Mouse (Mus musculus) adrenal gland, adult (tissue): ENCODE measurements around the gene Ppat.
A peak's percentile ranks its signal among the peaks of the same experiment; 100 is the strongest.
"Not testable (repeated sequence)": the region's sequence is repeated elsewhere in the genome, so short reads cannot be mapped to it uniquely, and the experiment has no call there.

ENCODE experiments used
- DNase-seq, 2 experiments: peaks; one replicate each; pipeline ENCODE4 v3.0.0; 2022 to 2023; ENCODE audit warnings: low spot score in 1 of 2; ENCODE audit not compliant: inconsistent age in 2 of 2

The Ppat gene

GRCm38 (mm10) chr5:76950343-76951105, 854 bp downstream of the Ppat start:
- DNase-seq = peak in 1 of 2 experiments; percentile 75

DNA sequence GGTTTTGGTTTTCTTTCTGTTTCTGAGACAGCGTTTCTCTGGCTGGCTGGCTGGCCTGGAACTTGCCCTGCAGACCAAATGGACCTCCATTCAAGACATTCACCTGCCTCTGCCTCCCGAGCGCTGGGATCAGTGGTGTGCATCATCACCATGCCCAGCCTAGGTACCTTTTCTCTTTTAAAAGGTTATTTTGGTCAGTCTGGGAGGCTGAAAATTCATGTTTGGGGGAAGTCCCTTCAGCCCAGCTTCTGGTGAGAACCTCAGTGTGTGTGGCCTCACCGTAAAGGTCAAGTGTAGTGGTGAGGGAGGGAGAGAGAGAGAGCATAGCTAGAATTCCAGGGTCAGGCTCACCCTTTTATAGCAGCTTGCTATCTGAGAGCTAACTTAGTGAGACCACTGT, 3.6 kb downstream of the Ppat start:
- no peak for DNase-seq

- DNase-seq = no peak
These were observed 4.2 kb downstream of the Ppat start for GRCm38 (mm10) chr5:76947142-76947541.

- DNase-seq = no peak
These were observed 5.7 kb downstream of the Ppat start for GRCm38 (mm10) chr5:76945678-76946033.

DNA sequence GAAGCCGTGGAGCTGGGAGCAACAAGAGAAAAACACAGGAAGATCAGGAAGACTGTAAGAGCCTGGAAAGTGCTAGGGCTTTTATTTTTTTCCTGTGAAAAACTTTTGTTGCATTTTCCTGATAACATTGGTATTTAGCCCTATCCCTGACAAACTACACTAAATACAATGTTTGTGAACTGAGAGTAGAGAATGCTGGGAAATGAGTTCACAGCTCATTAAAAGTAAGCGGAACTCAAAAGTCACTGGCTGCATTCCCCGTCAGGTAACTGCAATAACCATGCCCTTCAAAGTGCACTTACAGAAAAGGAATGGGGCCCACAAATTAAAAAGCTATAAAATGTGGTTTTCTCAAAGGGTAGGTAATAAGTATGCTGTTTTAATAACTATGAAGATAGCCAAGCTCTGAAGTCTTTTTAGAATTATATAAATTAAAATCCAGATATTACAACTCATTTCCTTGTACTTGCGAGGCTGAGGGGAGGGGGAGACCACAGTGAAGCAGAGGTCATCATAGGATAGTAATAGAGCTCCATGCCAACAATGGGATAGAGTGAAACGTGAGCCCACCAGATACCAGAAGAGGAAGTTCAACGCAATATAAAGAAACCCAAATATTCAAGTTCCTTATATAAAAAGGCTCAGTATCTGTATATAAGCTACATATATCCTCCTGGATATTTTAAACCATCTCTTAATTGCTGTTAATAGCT, 6.3 kb downstream of the Ppat start:
- no peak for DNase-seq

GRCm38 (mm10) chr5:76942505-76942904, 8.9 kb downstream of the Ppat start:
- no peak for DNase-seq

GRCm38 (mm10) chr5:76941975-76942374, 9.4 kb downstream of the Ppat start:
- DNase-seq = no peak

GRCm38 (mm10) chr5:76939717-76940116, 11.7 kb downstream of the Ppat start:
- no peak for DNase-seq

DNA sequence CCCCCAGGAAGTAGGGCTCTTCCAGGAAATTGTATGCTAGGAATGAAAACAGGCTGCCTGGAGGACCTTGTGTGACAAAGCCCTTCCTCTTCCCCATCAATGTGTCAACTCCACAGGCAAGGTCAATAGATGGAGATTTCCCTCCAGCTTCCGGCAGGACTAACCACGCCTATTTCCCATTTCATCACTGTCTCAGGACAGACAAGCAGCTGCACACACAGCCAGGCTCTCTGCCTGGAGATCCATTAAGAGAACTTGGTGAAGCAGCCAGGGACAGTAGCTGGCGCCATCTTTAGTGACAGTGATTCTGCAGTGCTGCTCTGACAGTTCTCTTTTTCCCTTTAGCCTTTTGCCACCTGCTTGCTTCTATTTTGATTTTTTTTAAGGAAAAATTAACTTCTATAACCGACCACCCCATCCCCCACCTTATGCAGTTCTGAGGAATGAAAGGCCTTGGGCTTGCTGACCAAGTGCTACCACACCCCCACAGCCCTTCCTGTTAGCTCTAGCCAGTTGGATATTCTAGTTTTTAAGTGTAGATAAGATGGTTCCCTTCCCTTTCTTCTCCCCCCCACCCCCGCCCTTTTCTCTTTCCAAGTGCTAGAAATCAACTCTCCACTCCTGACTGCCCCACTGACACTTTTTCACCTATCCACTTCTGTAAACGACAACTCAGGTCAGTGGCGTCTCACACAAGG, 22.0 kb downstream of the Ppat start:
- peak; percentile 22 to 59 for DNase-seq

DNA sequence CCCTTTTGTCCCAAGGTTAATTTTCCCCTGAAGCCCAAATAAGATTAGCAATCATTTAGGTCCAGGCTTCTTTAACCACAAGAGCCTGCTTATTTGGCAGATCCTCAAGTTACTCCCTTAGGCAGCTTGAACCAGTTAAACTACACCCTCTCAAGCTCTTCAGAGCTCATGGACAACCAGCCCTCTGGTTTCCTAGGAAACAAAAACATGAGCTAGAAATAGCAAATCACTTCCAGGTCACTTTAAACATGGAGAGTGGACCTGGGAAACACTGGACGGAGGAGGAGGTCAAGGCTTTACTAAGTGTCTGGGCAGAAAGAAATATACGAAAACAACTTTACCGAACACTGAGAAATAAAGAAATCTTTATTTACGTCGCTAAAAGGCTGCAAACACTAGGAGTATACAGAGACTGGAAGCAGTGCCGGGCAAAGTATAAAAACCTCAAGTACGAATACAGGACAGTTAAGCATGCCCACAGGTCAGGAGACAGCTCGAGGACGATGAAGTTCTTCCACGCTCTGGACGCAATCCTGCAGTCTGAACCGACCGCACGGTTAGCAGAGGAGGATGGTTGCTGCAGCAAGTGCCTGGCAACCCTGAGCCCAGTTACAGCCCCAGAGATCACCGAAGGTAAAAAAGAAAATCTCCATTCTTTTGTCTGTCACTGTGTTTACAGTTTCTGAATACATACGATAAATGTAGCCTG, 23.1 kb downstream of the Ppat start:
- peak; percentile 32 to 77 for DNase-seq

DNA sequence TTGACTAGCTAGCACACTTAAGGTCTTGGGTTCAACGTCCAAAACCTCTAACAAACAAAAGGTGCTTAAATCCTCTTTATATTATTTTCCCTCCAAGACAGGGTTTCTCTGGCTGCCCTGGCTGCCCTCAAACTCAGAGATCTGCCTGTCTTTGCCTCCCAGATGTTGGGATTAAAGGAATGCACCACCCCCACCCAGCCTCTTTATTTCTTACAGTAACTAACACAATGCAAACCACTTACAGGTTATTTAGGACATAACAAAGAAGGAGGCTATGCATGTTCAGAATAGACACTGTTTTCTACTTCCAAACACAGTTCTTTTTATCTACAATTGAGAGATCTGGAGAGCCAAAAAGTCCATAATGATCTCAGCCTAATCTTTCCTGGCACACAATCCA, 27.1 kb downstream of the Ppat start:
- no peak for DNase-seq

GRCm38 (mm10) chr5:76923428-76923827, 27.9 kb downstream of the Ppat start:
- DNase-seq = peak; percentile 49 to 84

DNA sequence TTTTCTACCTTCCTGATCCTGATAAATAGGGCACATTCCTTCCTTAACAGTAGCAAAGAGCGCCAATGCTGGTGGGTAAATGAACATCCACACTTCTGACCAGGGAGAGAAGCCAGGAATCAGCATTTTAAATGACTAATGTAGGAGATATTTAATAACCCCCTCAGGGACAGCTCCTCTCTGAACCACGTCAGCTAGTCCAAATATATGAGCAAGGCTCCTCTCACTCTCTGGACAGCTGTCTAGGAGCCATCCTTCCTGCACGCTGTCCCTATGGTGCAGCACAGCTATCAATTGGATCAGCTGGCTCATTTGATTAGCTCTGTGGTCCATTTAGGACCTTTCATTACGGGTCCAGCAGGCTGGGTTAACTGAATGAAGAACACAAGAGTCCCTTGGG, 28.5 kb downstream of the Ppat start:
- no peak for DNase-seq

- DNase-seq = not testable (repeated sequence)
These were observed 38.9 kb downstream of the Ppat start for GRCm38 (mm10) chr5:76912522-76912921.

- DNase-seq = no peak
These were observed 40.6 kb downstream of the Ppat start for GRCm38 (mm10) chr5:76910807-76911206.

DNA sequence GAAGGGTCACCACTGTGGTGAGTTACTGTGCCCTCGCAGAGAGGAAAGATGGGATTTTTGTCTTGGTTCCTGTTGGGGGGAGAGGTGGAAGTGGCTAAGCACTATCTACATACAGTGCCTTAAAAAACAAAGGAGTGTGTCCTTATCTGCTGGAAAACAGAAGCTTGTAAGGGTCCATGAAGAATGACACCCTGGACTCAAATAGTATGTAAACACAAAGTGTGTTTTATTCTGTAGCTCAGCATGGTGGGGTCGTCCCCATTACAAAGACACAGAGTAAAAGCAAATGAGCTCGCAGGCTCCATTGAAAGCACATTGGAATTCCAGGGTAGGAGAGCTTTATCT, 45.3 kb downstream of the Ppat start:
- DNase-seq = no peak

DNA sequence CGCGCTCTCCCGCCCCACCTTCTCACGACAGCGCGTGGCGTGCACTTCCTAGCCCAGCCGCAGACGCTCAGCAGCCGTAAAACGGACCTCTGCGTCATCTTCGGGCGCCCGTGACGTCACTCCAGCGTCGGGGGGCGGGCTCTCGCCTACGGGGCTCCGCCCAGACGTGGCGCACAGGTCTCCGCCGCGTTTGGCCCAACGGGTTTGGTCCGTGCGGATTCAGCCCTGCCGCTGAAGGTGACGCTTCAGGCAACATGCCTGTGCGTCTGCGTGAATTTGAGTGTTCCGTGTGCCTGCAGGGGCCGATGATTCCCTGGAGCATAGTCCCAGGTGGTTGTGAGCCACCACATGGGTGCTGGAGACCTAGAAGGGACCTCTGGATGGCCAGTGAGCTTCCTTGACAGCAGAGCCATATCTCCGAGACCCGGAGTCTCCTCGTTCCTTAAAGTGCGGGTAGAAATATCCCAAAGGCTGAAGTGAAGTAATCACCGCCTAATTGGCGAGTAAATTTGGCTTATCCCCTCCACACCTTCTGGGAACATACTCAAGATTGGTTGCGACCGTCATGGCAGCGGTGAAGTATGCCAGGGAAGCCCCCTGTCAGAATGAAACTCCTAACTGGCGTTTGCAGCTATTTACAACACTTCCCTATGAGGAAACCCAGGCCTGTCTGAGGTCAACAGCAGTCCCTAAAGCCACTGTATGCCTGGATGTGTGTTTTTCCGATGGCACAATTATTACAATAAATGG, 45.8 kb downstream of the Ppat start, which contains the start of gene Aasdh:
Aasdh (minus strand) TSS at position 110 of the 750 bp plus-strand sequence.
- peak; percentile 95 to 99 for DNase-seq

GRCm38 (mm10) chr5:76904713-76905404, 46.5 kb downstream of the Ppat start:
- peak in 1 of 2 experiments; percentile 47 for DNase-seq

- no peak for DNase-seq
These were observed 49.2 kb downstream of the Ppat start for GRCm38 (mm10) chr5:76902131-76902530.

DNA sequence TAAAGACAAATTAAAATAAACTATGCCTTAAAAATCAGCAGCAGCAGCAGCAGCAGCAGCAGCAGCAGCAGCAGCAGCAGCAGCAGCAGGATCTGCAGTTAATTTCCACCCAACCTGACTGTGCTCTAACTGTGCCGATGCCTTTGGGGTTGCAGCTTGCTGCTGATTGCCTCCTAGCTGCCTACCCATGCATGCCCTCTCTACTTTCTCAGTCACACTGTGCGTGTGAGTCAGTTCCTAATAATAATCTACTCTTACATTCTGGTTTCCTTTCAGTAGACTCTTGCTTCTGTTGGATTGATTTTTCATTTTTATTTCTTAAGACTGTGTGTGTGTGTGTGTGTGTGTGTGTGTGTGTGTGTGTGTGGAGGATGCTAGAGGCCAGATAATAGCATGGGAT, 58.3 kb downstream of the Ppat start:
- no peak for DNase-seq
